Mouse (Mus musculus) midbrain, embryonic 14.5 days (tissue): ENCODE results near the gene Katnb1. TPM values are rescaled to one million over a fixed set of nuclear protein-coding genes. Genes with fewer than 3 reads are reported as not detected.

Experiments
- ATAC-seq: fragments of 200-750 bp; cut with Nextera tagmentation; 2 replicates; pipeline ENCODE4 v1.8.0; 2017; ENCODE audit warnings: moderate number of reproducible peaks, moderate library complexity; ENCODE audit not compliant: low FRiP score, low TSS enrichment
- DNase-seq: peaks from one replicate; pipeline ENCODE4 v3.0.0-alpha.2; 2015
- H3K27ac ChIP-seq: fragments of 300-500 bp; sonication (generic); replicated peaks from 2 replicates; pipeline ENCODE4 v1.5.1; 2014; ENCODE audit warnings: mild to moderate bottlenecking, low read depth, low read length, moderate library complexity
- H3K27me3 ChIP-seq: fragments of 300-500 bp; sonication (generic); 2 replicates; pipeline ENCODE4 v1.6.1; 2014; ENCODE audit warnings: low read length, control low read depth, mixed read lengths; ENCODE audit not compliant: control insufficient read depth, insufficient read depth
- H3K36me3 ChIP-seq: fragments of 300-500 bp; sonication (generic); 2 replicates; pipeline ENCODE4 v1.6.1; 2014; ENCODE audit warnings: low read length, control low read depth; ENCODE audit not compliant: control insufficient read depth, insufficient read depth
- H3K4me1 ChIP-seq: fragments of 300-500 bp; sonication (generic); 2 replicates; pipeline ENCODE4 v1.6.1; 2014; ENCODE audit warnings: mild to moderate bottlenecking, antibody characterized with exemption, low read length, control low read depth; ENCODE audit not compliant: control insufficient read depth, insufficient read depth
- H3K4me2 ChIP-seq: fragments of 300-500 bp; sonication (generic); 2 replicates; pipeline ENCODE4 v1.6.1; 2014; ENCODE audit warnings: mild to moderate bottlenecking, low read length, moderate library complexity
- H3K4me3 ChIP-seq: fragments of 300-500 bp; sonication (generic); replicated peaks from 2 replicates; pipeline ENCODE4 v1.5.1; 2014; ENCODE audit warnings: low read depth, low read length
- H3K9ac ChIP-seq: fragments of 300-500 bp; sonication (generic); replicated peaks from 2 replicates; pipeline ENCODE4 v1.6.1; 2014; ENCODE audit warnings: mild to moderate bottlenecking, low read length, moderate library complexity
- H3K9me3 ChIP-seq: fragments of 300-500 bp; sonication (generic); 2 replicates; pipeline ENCODE4 v1.6.1; 2016; ENCODE audit warnings: low read length, control low read depth, mixed read lengths; ENCODE audit not compliant: control insufficient read depth
- WGBS: fragments of 180-500 bp; shearing (Covaris S2); extraction: QIAGEN DNeasy Blood & Tissue Kit; methylation state at CpG from one replicate; pipeline ENCODE4 v1.1.7; 2014; 5-methylcytosine and 5-hydroxymethylcytosine counted together
- polyA plus RNA-seq: library from polyadenylated mRNA; unstranded; fragments of >200 nt; fragmentation: Nextera tagmentation; extraction: Ambion mirVana; gene quantifications from 2 replicates; pipeline ENCODE4 v1.2.1, GENCODE M21; 2014

Katnb1 gene
- polyA plus RNA-seq, 1 experiment from 2014 or later = 42.4 TPM

DNA sequence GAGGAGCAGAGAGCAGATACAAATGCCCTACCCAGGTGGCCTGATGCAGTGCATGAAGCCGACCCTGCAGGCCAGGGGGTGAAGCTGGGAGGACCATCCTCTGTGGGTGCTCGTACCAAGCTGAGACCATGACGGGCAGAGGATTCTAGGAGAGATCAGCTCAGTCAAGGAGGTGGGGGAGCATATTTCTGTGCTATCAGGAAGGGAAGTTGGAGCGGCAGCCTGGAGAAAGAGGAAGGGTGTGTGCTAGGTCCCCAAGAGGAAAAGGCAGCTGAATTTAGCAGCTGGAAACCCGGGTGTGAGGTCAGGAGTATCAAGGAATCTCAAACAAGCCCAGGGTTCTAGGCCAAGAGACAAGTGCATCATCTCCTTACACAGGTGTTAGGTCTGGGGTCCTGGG, 59.6 kb downstream of the Katnb1 start:
- WGBS = 83% methylated on average over 5 of the region's 5 CpGs
- Histone ChIP-seq H3K4me3 (no peak overlapping the region), H3K4me1 (peaks cover 39% of the 10 kb centered on the region), H3K9ac (no peak overlapping the region), H3K36me3 (no peaks in the 10 kb centered on the region), H3K27ac (no peak overlapping the region), H3K27me3 (peaks cover 14% of the 10 kb centered on the region; the same call in 1 of the 2 replicates), H3K9me3 (no peaks in the 10 kb centered on the region), H3K4me2 (no peak overlapping the region)
- ATAC-seq (no peak), DNase-seq (no peak)

DNA sequence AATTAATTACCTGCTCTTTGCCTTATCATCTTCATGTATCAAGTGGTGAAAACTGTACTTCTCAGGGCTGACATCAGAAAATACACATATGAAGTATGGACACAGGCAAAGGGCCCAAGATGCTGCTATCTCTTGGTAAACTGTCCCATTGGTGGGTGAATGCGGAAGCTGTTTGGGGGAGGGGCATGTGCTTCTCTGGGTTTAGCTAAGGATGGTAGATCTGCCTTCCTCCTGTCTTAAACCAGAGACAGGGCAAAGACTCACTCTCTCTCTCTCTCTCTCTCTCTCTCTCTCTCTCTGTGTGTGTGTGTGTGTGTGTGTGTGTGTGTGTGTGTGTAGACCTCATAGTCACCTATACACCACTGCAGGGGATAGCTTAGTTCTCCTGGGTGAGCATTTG, 60.0 kb downstream of the Katnb1 start:
- ATAC-seq (no peak), DNase-seq (no peak)
- 81% methylated on average over 1 of the region's 1 CpGs for WGBS
- H3K4me2 ChIP-seq = peak overlapping the region; percentile 95
- peaks cover 14% of the 10 kb centered on the region; the same call in 1 of the 2 replicates for H3K27me3 ChIP-seq
- peaks cover 39% of the 10 kb centered on the region for H3K4me1 ChIP-seq
- no peak overlapping the region for H3K9ac ChIP-seq
- H3K4me3 ChIP-seq = no peak overlapping the region
- no peaks in the 10 kb centered on the region for H3K9me3 ChIP-seq
- no peak overlapping the region for H3K27ac ChIP-seq
- no peaks in the 10 kb centered on the region for H3K36me3 ChIP-seq

DNA sequence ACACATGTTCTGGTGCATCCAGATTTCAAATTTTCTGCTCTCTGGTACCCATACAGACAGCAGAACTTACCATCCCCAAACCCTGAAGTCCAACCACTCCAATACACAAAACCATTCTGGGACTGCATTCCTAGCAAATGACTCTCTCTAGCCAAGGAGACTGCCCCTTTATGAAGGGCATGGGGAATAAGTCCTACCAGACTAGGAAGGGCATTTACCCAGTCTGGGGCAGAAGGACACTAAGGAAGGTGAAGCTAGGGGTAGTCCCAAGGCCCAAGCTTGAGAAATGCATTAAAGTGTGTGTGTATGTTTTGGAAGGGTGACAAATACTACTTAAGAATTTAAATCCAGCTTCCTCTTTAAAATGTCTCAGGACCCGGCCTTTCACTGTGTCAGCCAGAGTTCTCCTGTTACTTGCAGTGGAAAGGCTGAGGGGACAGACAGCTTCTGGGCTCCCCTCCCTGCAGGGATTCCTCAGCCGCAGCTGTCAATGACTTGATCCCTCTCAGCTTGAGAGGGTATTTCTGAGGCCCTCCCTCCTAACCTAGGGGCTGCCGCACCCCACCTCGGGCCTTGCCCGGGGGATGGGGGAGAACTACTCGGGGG, 60.6 kb downstream of the Katnb1 start:
- 0% methylated on average over 6 of the region's 6 CpGs for WGBS
- no peaks in the 10 kb centered on the region for H3K9me3 ChIP-seq
- H3K9ac ChIP-seq = peak overlapping the region; percentile 82
- H3K4me1 ChIP-seq = peaks cover 39% of the 10 kb centered on the region
- no peaks in the 10 kb centered on the region for H3K36me3 ChIP-seq
- DNase-seq = peak; percentile 53
- no peak for ATAC-seq
- H3K27ac ChIP-seq = peak overlapping the region; percentile 68
- peak overlapping the region; percentile 95 for H3K4me2 ChIP-seq
- peaks cover 11% of the 10 kb centered on the region; the same call in 1 of the 2 replicates for H3K27me3 ChIP-seq
- H3K4me3 ChIP-seq = peak overlapping the region; percentile 65

DNA sequence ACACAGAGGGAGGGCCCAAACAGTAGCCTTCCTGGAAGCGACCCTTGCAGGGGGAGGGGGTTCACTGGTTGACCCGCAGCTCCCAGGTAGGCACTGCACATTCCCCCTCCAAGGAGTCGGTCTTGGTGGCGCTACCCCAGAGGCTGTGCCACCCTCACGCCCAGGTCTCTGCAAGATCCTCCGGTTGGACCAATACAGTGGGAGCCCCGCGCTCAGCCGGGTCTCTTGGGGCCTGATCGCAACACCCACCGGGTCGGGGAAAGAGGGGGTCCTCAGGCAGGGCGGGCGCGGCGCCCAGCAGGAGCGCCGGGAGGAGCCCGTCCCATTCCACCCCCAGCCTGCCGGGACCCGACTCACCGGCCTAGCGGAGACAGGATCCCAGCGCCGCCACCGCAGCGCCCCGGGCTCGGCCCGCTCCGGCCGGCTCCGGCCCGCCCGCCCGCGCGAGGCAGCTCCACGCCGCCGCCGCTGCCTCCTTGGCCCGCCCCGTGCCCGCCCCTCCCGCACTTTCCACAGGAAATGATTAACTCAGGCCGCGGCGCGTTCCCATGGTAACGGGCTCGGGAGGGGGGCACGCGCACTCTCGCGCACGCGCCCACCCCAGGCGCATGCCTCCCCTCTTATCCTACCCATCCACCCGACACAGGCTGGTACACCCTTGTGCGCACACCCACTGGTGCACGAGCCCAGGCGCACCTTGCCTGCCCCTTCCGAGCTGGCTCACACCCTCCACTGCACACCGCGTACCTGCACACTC, 61.3 kb downstream of the Katnb1 start:
- under 1% methylated on average over 63 of the region's 66 CpGs for WGBS
- H3K27me3 ChIP-seq = peaks cover 4% of the 10 kb centered on the region; the same call in 1 of the 2 replicates
- H3K4me3 ChIP-seq = peak overlapping the region; percentile 65
- peak overlapping the region; percentile 95 for H3K4me2 ChIP-seq
- peak overlapping the region; percentile 82 for H3K9ac ChIP-seq
- H3K9me3 ChIP-seq = no peaks in the 10 kb centered on the region
- H3K27ac ChIP-seq = peak overlapping the region; percentile 68
- peak; percentile 94 for DNase-seq
- peak; percentile 74 for ATAC-seq
- no peaks in the 10 kb centered on the region for H3K36me3 ChIP-seq
- H3K4me1 ChIP-seq = peaks cover 36% of the 10 kb centered on the region

DNA sequence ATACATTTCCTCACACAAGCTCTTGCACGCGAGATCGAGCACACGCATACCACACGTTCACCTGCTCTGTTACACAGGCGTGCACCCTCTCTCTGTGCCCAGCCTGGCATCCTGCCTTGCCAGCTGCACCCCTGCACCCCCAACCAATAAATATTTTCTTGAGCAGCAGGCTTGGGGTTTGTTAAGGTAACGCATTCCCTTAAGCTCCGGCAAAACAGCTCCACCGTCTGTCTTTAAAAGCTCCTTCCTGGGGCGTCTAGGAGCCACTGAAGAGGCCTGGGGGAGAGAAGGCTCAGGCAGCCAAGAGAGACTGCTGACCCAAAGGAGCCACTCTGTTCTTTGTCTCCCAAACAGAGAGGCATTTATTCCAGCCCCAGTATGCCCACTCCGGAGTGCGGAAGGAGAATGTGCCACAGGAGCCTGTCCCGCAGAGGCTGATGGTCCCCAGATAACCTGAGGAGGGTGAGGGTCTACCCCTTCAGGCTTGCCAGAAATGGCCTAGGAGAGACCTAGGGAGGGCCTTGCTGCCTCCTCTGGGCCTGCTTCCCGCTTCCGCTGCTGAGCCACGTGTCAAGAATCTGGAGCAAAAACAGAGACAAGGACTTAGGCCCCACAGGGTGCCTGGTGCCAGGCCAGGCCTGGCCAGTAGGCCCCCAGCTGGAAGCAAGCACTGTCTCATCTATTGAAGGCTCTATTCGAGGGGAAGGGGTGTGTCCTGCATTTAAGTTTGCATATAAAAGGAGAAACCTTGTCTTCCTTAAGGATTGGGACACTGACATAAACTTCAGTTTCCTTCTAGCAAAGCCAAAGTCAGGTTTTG, 62.2 kb downstream of the Katnb1 start:
- 10% methylated on average over 17 of the region's 17 CpGs for WGBS
- H3K9ac ChIP-seq = peak overlapping the region; percentile 37; the same call in 1 of the 2 replicates
- H3K27me3 ChIP-seq = no peaks in the 10 kb centered on the region
- no peaks in the 10 kb centered on the region for H3K9me3 ChIP-seq
- no peaks in the 10 kb centered on the region for H3K36me3 ChIP-seq
- DNase-seq (peak; percentile 49), ATAC-seq (peak; percentile 4; the same call in 1 of the 2 replicates)
- H3K4me3 ChIP-seq = peak overlapping the region; percentile 65
- H3K4me2 ChIP-seq = peak overlapping the region; percentile 95
- peak overlapping the region; percentile 68 for H3K27ac ChIP-seq
- H3K4me1 ChIP-seq = peaks cover 26% of the 10 kb centered on the region

DNA sequence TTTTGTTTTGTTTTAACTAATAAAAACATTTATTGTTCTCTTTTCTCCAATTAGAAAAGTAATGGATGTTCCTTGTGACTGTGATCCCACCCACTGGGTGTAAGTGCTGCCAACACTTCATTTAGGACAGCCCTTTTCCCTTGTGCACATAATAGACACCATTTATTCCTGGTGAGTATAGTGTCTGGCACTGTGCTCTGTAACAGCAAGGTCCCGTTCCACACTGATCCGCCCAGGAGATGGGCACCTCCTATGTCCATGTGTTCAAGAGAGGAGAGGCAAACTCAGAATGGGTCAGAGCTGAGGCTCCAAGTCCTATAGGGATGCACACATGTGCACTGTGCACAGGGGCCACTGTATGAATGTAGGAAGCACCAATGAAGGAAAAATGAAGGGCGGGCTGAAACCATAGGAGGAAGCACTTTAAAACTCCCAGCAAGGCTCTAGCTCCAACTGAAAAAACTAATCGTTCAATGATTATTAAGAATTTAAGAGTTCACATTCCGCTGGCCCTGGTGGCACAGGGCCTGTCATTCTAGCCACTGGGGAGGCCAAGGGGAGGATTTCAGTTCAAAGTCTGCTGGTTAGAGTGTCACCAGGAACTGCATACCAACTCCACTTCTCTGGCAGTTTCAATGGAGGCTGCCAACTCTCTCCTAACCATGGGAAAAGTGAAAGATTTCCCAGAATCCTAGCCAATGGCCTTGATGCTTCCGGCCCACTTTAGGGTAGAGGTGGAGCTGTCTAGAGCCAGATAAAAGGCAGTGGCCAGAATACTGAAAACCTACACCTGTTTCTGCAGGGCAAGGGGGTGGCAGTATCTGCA, 63.0 kb downstream of the Katnb1 start:
- WGBS = 61% methylated on average over 6 of the region's 6 CpGs
- Histone ChIP-seq H3K36me3 (no peaks in the 10 kb centered on the region), H3K4me3 (no peak overlapping the region), H3K27ac (no peak overlapping the region; the same call in 1 of the 2 replicates), H3K9me3 (no peaks in the 10 kb centered on the region), H3K4me1 (peaks cover 24% of the 10 kb centered on the region), H3K27me3 (no peaks in the 10 kb centered on the region), H3K4me2 (no peak overlapping the region), H3K9ac (no peak overlapping the region)
- DNase-seq (no peak), ATAC-seq (no peak)

DNA sequence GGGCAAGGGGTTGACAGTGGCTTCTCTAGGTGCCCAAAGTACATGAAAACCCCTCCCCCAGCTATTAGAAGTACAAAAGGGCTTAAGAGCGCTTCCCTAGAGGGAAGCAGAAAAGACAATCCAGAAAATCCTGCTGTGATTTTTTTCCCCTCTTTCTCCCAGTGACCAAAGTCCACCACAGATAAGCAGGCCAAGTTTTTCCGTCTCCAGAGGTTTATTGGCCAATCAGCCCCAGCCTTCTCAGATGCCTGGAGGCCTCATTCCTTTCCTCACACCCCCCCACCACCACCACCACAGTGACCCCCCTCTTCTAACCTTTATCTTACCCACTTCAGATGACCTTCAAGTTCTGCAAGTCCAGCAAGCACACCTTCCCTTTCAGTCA, 63.6 kb downstream of the Katnb1 start:
- Histone ChIP-seq H3K4me3 (no peak overlapping the region), H3K36me3 (no peaks in the 10 kb centered on the region), H3K27ac (no peak overlapping the region), H3K9me3 (no peaks in the 10 kb centered on the region), H3K9ac (no peak overlapping the region), H3K4me1 (peaks cover 24% of the 10 kb centered on the region), H3K4me2 (no peak overlapping the region), H3K27me3 (no peaks in the 10 kb centered on the region)
- no peak for DNase-seq
- no peak for ATAC-seq
- WGBS = 50% methylated on average over 2 of the region's 2 CpGs
